Mouse (Mus musculus) spleen, embryonic (tissue): ENCODE measurements around the gene Samd15.
"Not testable (repeated sequence)": the region's sequence is repeated elsewhere in the genome, so short reads cannot be mapped to it uniquely, and the experiment has no call there.

Source experiments
- CTCF ChIA-PET: fragments of 350-600 bp; sonication (Branson Sonifier 250); formaldehyde crosslinking; loops from one replicate; lab custom pipeline; 2022; lab: Charles Lee

The Samd15 gene

GRCm38 (mm10) chr12:87199206-87199972 is at the start of gene Samd15:
Gene Samd15 (plus strand): TSS chr12:87199723.
- CTCF ChIA-PET, result interaction anchor here (0.5 kb wide), 1 partner anchor 17 kb away, joined by 5 read pairs; no protein-coding TSS in a partner anchor

DNA sequence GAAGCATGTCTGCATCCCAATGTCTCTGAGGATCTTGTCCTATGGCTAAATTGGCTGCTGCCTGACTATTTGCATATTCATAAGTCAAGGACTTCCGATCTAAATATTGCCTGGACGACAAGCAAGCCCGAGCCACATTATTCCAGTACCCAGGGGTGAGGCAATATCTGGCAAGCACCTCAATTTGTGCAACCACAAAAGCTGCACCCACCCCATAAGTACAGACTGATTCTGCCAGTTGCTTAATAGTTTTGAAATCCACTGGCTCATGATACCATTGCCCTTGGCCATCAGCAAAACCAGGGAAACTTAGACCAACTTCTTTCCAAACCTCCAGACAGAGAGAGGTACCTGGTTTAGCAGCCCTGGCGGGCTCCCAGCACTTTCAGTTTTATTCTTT is 45.1 kb upstream of the Samd15 start:
- CTCF ChIA-PET, result not testable (repeated sequence)

- CTCF ChIA-PET, result no interaction called here
These were observed 42.2 kb upstream of the Samd15 start for GRCm38 (mm10) chr12:87157361-87157760.

GRCm38 (mm10) chr12:87158099-87158498 is 41.4 kb upstream of the Samd15 start:
- CTCF ChIA-PET, result no interaction called here

GRCm38 (mm10) chr12:87160310-87160709 is 39.2 kb upstream of the Samd15 start:
- CTCF ChIA-PET, result no interaction called here

DNA sequence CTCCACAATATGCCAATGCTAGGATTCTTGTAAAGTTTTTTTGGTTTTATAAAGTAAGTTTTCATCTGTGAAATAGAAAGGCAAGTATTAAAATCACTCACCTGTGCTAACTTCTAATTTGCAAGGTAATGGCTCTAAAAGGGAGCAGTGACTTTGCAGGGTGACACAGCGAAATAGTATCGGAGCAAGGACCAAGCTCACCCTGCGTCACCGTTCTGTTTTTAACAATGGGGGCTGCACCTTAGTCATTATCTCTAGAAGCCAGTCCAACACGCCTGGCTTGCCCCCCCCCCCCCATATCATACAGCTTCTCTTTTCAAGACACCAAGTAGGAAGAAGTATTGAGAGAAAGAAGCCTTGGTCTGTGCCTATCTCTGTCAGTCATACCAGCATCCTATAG is 38.7 kb upstream of the Samd15 start:
- CTCF ChIA-PET, result no interaction called here

DNA sequence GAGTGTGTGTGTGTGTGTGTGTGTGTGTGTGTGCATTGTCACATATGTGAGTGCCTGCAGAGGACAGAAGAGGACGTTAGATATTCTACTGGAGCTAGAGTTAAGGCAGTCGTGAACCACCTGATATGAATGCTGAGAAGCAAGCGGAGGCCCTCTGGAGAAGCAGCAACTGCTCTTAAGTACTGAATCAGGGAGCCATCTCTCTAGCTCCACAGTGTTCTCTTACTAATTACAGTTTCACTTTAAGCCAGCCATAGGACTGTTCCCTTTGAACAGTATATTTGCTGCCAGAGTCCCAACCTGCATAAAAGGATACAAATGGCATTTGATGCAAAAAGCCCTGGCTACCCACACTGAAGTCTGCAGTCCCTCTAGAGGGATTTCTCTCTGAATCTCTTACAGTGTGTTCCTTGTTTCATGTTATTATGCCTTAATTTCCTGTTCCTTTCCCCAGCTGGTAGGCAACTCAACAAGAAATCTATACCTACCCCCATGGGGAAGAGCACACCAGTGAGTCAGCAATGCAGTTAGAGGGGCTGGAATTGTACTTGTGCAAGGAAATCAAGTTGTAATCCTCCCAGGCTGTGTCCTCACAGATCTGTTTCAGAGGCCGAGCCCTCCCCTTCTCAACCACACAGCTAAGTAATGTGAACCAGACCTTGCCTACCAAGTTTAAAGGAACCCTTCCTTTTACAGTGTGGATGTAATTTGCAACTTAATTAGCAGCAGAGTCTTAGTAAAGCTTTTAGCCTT is 24.2 kb upstream of the Samd15 start:
- CTCF ChIA-PET, result no interaction called here

GRCm38 (mm10) chr12:87177631-87178030 is 21.9 kb upstream of the Samd15 start:
- CTCF ChIA-PET, result no interaction called here

- CTCF ChIA-PET, result interaction anchor here (0.7 kb wide), 1 partner anchor 219 kb away, joined by 5 read pairs; no protein-coding TSS in a partner anchor
These were observed 6.5 kb upstream of the Samd15 start for GRCm38 (mm10) chr12:87193008-87193407.

- CTCF ChIA-PET, result no interaction called here
These were observed 4.5 kb upstream of the Samd15 start for GRCm38 (mm10) chr12:87195069-87195468.

DNA sequence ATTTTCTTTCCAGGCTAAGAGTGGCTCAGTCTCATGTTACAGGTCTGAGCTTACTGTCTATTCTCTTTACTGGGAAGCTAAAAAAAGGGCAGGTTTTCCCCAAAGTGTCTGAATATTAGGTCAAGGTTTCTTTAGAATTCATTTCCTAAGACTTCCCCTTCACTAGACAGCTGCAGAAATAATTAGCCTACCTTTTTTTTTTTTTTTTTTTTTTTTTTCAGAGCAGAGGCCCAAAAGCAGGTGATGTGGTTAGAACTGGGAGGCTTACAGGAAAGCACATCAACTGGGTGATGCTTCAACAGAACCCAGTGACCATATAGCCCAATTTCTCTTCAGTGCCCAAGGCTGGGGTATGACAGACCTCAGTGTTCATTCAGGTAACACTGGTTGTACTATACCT is 3.2 kb upstream of the Samd15 start:
- CTCF ChIA-PET, result no interaction called here

DNA sequence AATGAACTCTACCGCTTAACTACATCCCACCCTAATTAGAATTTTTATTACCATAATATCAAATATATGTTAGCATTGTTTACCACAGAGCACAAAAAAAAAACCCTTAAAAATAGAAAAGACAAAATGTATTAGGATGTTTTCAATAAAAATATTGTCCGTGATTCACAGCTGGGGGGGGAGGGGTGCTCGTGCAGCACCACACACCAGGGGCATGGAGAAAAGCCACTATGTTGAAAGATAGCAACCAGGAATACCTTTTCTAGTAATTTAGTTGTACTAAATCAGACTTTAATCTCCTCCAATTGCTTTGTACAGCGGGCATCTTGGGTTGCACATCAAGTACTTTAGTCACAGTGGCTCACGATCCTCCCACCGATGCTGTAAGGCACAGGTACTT is 731 bp upstream of the Samd15 start:
- CTCF ChIA-PET, result interaction anchor here (0.5 to 0.6 kb wide), 2 partner anchors 17 to 123 kb away, joined by 5 to 6 read pairs; no protein-coding TSS in a partner anchor

GRCm38 (mm10) chr12:87199973-87200586 is 557 bp downstream of the Samd15 start, which contains the start of gene Tmed8:
Gene Tmed8 (minus strand): TSS chr12:87200454.
- CTCF ChIA-PET, result no interaction called here

DNA sequence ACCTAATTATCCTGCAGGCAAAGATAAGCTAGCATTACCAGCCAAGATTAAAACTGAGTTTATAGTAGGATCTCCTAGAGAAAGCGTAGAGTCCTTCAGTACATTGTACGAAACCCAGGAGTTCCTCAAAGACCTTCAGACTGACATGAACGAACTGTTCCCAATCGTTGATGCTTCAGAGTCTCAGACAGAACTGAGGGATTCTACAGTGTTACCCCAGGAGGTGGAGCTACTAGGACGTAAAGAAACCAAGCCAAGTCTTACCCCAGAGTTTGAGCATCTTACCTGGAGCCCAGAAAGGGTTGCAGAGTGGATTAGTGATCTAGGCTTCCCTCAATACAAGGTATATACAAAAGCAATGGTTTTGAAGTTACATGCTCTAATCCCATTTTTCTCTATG is 2.2 kb downstream of the Samd15 start:
- CTCF ChIA-PET, result interaction anchor here (0.9 kb wide), 1 partner anchor 65 kb away, joined by 3 read pairs; the partner anchor contains the start of genes Ahsa1 and Vipas39

DNA sequence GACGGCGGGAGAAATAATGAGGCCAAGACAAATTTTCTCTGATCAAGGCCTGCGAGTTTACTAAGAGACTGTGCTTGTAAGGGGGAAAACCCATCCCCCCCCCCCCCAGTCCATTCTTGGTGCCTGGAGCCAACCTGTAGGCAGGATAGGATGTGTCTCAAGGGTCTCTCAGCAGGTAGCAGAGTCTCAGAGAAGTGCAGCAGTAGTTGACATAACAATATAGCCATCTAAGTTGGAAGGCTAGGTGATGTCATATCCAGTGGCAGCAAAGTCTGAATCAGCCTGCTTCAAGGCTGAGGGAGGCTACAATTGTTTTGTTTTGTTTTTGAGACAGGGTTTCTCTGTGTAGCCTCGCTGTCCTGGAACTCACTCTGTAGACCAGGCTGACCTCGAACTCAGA is 6.3 kb downstream of the Samd15 start:
- CTCF ChIA-PET, result not testable (repeated sequence)

GRCm38 (mm10) chr12:87212844-87213606 is 13.5 kb downstream of the Samd15 start:
- CTCF ChIA-PET, result no interaction called here

GRCm38 (mm10) chr12:87216053-87216452 is 16.5 kb downstream of the Samd15 start:
- CTCF ChIA-PET, result no interaction called here

DNA sequence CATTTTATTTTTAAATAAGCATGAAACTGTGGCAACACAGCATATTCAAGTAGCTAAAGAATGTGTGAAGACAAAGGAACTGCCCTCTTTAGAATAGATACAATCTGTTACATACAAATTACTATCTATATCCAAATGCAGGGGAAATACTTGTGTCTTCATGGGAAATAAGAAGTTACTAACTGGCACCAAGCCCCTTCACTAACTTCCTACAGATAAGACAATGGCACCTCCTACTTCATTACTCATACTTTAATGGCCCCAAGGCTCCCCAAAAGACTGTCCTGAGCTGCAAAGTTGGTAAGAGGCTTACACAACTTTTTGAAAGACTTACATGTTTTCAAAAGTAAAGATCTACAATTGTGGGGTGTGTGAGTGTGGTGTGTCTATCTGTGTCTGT is 18.1 kb downstream of the Samd15 start:
- CTCF ChIA-PET, result no interaction called here

DNA sequence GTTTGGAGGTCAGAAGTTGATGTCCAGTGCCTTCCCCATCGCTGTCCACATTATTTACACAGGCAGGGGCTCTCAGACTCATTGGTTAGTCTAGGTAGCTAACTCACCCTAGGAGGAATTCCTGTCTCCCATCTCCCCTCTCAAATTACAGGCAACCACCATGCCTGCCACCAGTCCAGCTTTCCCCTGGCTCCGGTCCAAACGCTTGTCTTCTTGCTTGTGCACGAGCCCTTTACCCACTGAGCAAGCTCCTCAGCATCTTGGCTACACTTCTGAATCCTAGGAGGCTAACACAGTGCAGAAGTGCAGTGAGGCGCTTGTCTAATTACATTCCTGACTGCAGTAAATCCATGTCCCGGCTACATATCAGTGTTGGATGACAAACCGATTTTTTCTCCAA is 19.8 kb downstream of the Samd15 start:
- CTCF ChIA-PET, result no interaction called here

GRCm38 (mm10) chr12:87224950-87225349 is 25.4 kb downstream of the Samd15 start:
- CTCF ChIA-PET, result no interaction called here

DNA sequence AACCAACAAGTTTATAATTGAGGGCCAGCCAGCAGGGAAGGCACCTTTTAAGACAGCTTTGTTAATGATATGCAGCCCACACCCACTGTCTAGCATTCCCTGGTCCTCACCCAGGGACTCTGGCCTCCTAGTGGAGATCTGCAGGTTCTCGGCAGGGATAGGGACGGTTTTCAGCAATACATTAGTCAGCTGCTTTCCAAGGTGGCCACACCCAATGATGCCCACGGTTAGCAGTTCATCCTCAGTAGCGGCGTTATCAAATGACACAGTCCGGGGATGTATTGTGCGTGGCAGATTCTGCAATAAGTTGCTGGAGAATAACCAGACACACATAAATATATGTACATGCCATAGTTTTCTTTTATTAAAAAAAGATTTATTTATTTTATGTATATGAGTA is 27.3 kb downstream of the Samd15 start:
- CTCF ChIA-PET, result no interaction called here
